Mouse (Mus musculus): ENCODE data around the gene Tmem265. TPM values are rescaled to one million over a fixed set of nuclear protein-coding genes. Genes with fewer than 3 reads are reported as not detected.

Gene Tmem265
- 6.3 and 8.3 TPM in 2 replicates for polyA plus RNA-seq (2015; fragmentation: Nextera tagmentation; extraction: Ambion mirVana)

- Histone ChIP-seq H3K27me3 (no peaks in the 10 kb centered on the region), H3K4me2 (replicated peaks) (no peak within 1 kb of the TSS), H3K4me3 (replicated peaks) (no peak within 1 kb of the TSS), H3K9me3 (no peaks in the 10 kb centered on the region), H3K4me1 (replicated peaks) (no peaks in the 10 kb centered on the region), H3K27ac (no peak within 1 kb of the TSS), H3K36me3 (peaks cover 74% of the 10 kb centered on the region), H3K9ac (replicated peaks) (no peak within 1 kb of the TSS)
- WGBS = 93% methylated on average over 5 of the region's 5 CpGs
- ATAC-seq = no peak
Measured at GRCm38 (mm10) chr7:127561340-127561858, at the start of gene Tmem265. TSS of gene Tmem265 (plus strand) at chr7:127561390.

GRCm38 (mm10) chr7:127511808-127512230 is 49.4 kb upstream of the Tmem265 start, which contains the start of gene Srcap:
TSS of gene Srcap (plus strand) at chr7:127511983.
- Histone ChIP-seq H3K27me3 (no peaks in the 10 kb centered on the region), H3K4me2 (replicated peaks) (peak within 1 kb of the TSS; percentile 72), H3K9me3 (no peaks in the 10 kb centered on the region), H3K9ac (replicated peaks) (peak within 1 kb of the TSS; percentile 85), H3K4me3 (replicated peaks) (peak within 1 kb of the TSS; percentile 63), H3K4me1 (replicated peaks) (peaks cover 29% of the 10 kb centered on the region), H3K27ac (peak within 1 kb of the TSS; percentile 99), H3K36me3 (peaks cover 28% of the 10 kb centered on the region)
- under 1% methylated on average over 37 of the region's 37 CpGs for WGBS
- ATAC-seq = peak; percentile 99

- H3K9me3 ChIP-seq = no peaks in the 10 kb centered on the region
- peak; percentile 85 for ATAC-seq
- H3K4me1 ChIP-seq (replicated peaks) = peaks cover 29% of the 10 kb centered on the region
- no peaks in the 10 kb centered on the region for H3K27me3 ChIP-seq
- peak overlapping the region; percentile 85 for H3K9ac ChIP-seq (replicated peaks)
- peak overlapping the region; percentile 72 for H3K4me2 ChIP-seq (replicated peaks)
- peak overlapping the region; percentile 99 for H3K27ac ChIP-seq
- WGBS = 0% methylated on average over 48 of the region's 93 CpGs
- peaks cover 34% of the 10 kb centered on the region for H3K36me3 ChIP-seq
- peak overlapping the region; percentile 63 for H3K4me3 ChIP-seq (replicated peaks)
Measured at GRCm38 (mm10) chr7:127512231-127513015, 48.8 kb upstream of the Tmem265 start.

GRCm38 (mm10) chr7:127513016-127513390 is 48.2 kb upstream of the Tmem265 start:
- H3K27me3 ChIP-seq = no peaks in the 10 kb centered on the region
- H3K9me3 ChIP-seq = no peaks in the 10 kb centered on the region
- peak overlapping the region; percentile 63 for H3K4me3 ChIP-seq (replicated peaks)
- H3K4me2 ChIP-seq (replicated peaks) = peak overlapping the region; percentile 72
- 47% methylated on average over 8 of the region's 8 CpGs for WGBS
- H3K9ac ChIP-seq (replicated peaks) = peak overlapping the region; percentile 85
- H3K27ac ChIP-seq = peak overlapping the region; percentile 99
- peaks cover 40% of the 10 kb centered on the region for H3K36me3 ChIP-seq
- no peak for ATAC-seq
- peaks cover 29% of the 10 kb centered on the region for H3K4me1 ChIP-seq (replicated peaks)

- WGBS = 93% methylated on average over 3 of the region's 3 CpGs
- ATAC-seq = no peak
- H3K4me2 ChIP-seq (replicated peaks) = peak overlapping the region; percentile 72
Measured at GRCm38 (mm10) chr7:127513781-127514180, 47.4 kb upstream of the Tmem265 start.

GRCm38 (mm10) chr7:127515846-127516245 is 45.3 kb upstream of the Tmem265 start:
- WGBS = 95% methylated on average over 7 of the region's 7 CpGs
- no peak for ATAC-seq
- no peak overlapping the region for H3K9ac ChIP-seq (replicated peaks)
- no peak overlapping the region for H3K4me3 ChIP-seq (replicated peaks)
- H3K36me3 ChIP-seq = peaks cover 61% of the 10 kb centered on the region
- no peaks in the 10 kb centered on the region for H3K27me3 ChIP-seq
- peaks cover 29% of the 10 kb centered on the region for H3K4me1 ChIP-seq (replicated peaks)
- H3K4me2 ChIP-seq (replicated peaks) = no peak overlapping the region
- no peak overlapping the region for H3K27ac ChIP-seq
- no peaks in the 10 kb centered on the region for H3K9me3 ChIP-seq

More at GRCm38 (mm10) chr7:127513781-127514180, 47.4 kb upstream of the Tmem265 start:
- H3K4me3 ChIP-seq (replicated peaks) = peak overlapping the region; percentile 63
- no peaks in the 10 kb centered on the region for H3K9me3 ChIP-seq
- H3K4me1 ChIP-seq (replicated peaks) = peaks cover 29% of the 10 kb centered on the region
- peaks cover 46% of the 10 kb centered on the region for H3K36me3 ChIP-seq
- H3K27ac ChIP-seq = 0 out of 2 replicates have a peak overlapping the region, but pooled peaks have one; percentile 14
- 0 out of 2 replicates have a peak overlapping the region, but pooled peaks have one; percentile 85 for H3K9ac ChIP-seq (replicated peaks)
- H3K27me3 ChIP-seq = no peaks in the 10 kb centered on the region

- Histone ChIP-seq H3K4me2 (replicated peaks) (no peak overlapping the region), H3K4me3 (replicated peaks) (no peak overlapping the region), H3K9me3 (no peaks in the 10 kb centered on the region), H3K36me3 (peaks cover 66% of the 10 kb centered on the region), H3K27me3 (no peaks in the 10 kb centered on the region), H3K9ac (replicated peaks) (no peak overlapping the region), H3K27ac (no peak overlapping the region), H3K4me1 (replicated peaks) (peaks cover 25% of the 10 kb centered on the region)
- WGBS = 94% methylated on average over 7 of the region's 7 CpGs
- ATAC-seq = no peak
Measured at GRCm38 (mm10) chr7:127516344-127516743, 44.8 kb upstream of the Tmem265 start.

GRCm38 (mm10) chr7:127519284-127519683 is 41.9 kb upstream of the Tmem265 start, which contains the start of gene Gm42715:
TSS of gene Gm42715 (plus strand) at chr7:127519584.
- peaks cover 89% of the 10 kb centered on the region for H3K36me3 ChIP-seq
- H3K4me3 ChIP-seq (replicated peaks) = no peak within 1 kb of the TSS
- no peak within 1 kb of the TSS for H3K27ac ChIP-seq
- H3K9me3 ChIP-seq = no peaks in the 10 kb centered on the region
- no peak within 1 kb of the TSS for H3K4me2 ChIP-seq (replicated peaks)
- 95% methylated on average over 3 of the region's 3 CpGs for WGBS
- no peak within 1 kb of the TSS for H3K9ac ChIP-seq (replicated peaks)
- peaks cover 6% of the 10 kb centered on the region for H3K4me1 ChIP-seq (replicated peaks)
- no peak for ATAC-seq
- no peaks in the 10 kb centered on the region for H3K27me3 ChIP-seq

GRCm38 (mm10) chr7:127541671-127542070 is 19.5 kb upstream of the Tmem265 start:
- H3K4me3 ChIP-seq (replicated peaks) = no peak overlapping the region
- H3K27me3 ChIP-seq = no peaks in the 10 kb centered on the region
- no peak overlapping the region for H3K27ac ChIP-seq
- no peaks in the 10 kb centered on the region for H3K4me1 ChIP-seq (replicated peaks)
- 96% methylated on average over 3 of the region's 3 CpGs for WGBS
- H3K9ac ChIP-seq (replicated peaks) = no peak overlapping the region
- ATAC-seq = no peak
- no peak overlapping the region for H3K4me2 ChIP-seq (replicated peaks)
- no peaks in the 10 kb centered on the region for H3K9me3 ChIP-seq
- peaks cover 92% of the 10 kb centered on the region for H3K36me3 ChIP-seq

- Histone ChIP-seq H3K4me3 (replicated peaks) (no peak overlapping the region), H3K9me3 (no peaks in the 10 kb centered on the region), H3K4me1 (replicated peaks) (no peaks in the 10 kb centered on the region), H3K4me2 (replicated peaks) (no peak overlapping the region), H3K27me3 (no peaks in the 10 kb centered on the region), H3K36me3 (peaks cover 75% of the 10 kb centered on the region), H3K27ac (no peak overlapping the region), H3K9ac (replicated peaks) (no peak overlapping the region)
- no peak for ATAC-seq
- WGBS = 93% methylated on average over 15 of the region's 15 CpGs
Measured at GRCm38 (mm10) chr7:127549116-127549835, 11.9 kb upstream of the Tmem265 start.

- H3K27me3 ChIP-seq = no peaks in the 10 kb centered on the region
- H3K27ac ChIP-seq = no peak overlapping the region
- no peaks in the 10 kb centered on the region for H3K4me1 ChIP-seq (replicated peaks)
- no peak overlapping the region for H3K4me2 ChIP-seq (replicated peaks)
- no peak overlapping the region for H3K9ac ChIP-seq (replicated peaks)
- no peaks in the 10 kb centered on the region for H3K9me3 ChIP-seq
- WGBS = 98% methylated on average over 8 of the region's 8 CpGs
- peaks cover 78% of the 10 kb centered on the region for H3K36me3 ChIP-seq
- H3K4me3 ChIP-seq (replicated peaks) = no peak overlapping the region
- ATAC-seq = no peak
Measured at GRCm38 (mm10) chr7:127551558-127551957, 9.6 kb upstream of the Tmem265 start.

GRCm38 (mm10) chr7:127560580-127560979 is 610 bp upstream of the Tmem265 start:
- ATAC-seq = no peak
- Histone ChIP-seq H3K4me1 (replicated peaks) (no peaks in the 10 kb centered on the region), H3K27ac (no peak overlapping the region), H3K4me3 (replicated peaks) (no peak overlapping the region), H3K36me3 (peaks cover 75% of the 10 kb centered on the region), H3K9ac (replicated peaks) (no peak overlapping the region), H3K27me3 (no peaks in the 10 kb centered on the region), H3K9me3 (no peaks in the 10 kb centered on the region), H3K4me2 (replicated peaks) (no peak overlapping the region)
- 94% methylated on average over 11 of the region's 11 CpGs for WGBS
